Mouse (Mus musculus): ENCODE data around the gene Leap2. TPM values are rescaled to one million over a fixed set of nuclear protein-coding genes. Genes with fewer than 3 reads are reported as not detected.

Gene Leap2
- polyA plus RNA-seq, 2 experiments from 2014 or later = 1.1 TPM; not detected in 1

Other genes with a start within 250 kb of the Leap2 start
- gene Hspa4, start 122.7 kb downstream of the Leap2 start, polyA plus RNA-seq (2017; shearing (Covaris generic)) = 10 to 100 TPM; 21.1 to 37.6 TPM
- 10 to 100 TPM; 24.3 to 28.4 TPM for gene Zcchc10, start 98.5 kb downstream of the Leap2 start, polyA plus RNA-seq (2017; shearing (Covaris generic))
- 10 to 100 TPM; 17.4 to 18.3 TPM for gene Aff4, start 72.3 kb downstream of the Leap2 start, polyA plus RNA-seq (2017; shearing (Covaris generic))
- 100 to 1,000 TPM; 329 to 366 TPM for gene Uqcrq, start 7.7 kb upstream of the Leap2 start, polyA plus RNA-seq (2017; shearing (Covaris generic))
- not detected for gene Gdf9, start 7.9 kb upstream of the Leap2 start, polyA plus RNA-seq (2017; shearing (Covaris generic))
- not detected for gene Gm10447, start 33.9 kb upstream of the Leap2 start, polyA plus RNA-seq (2017; shearing (Covaris generic))
- gene Shroom1, start 34.0 kb upstream of the Leap2 start, polyA plus RNA-seq (2017; shearing (Covaris generic)) = not detected
- gene Gm9837, start 47.3 kb upstream of the Leap2 start, polyA plus RNA-seq (2017; shearing (Covaris generic)) = not detected
- not detected for gene Gm9945, start 57.0 kb upstream of the Leap2 start, polyA plus RNA-seq (2017; shearing (Covaris generic))
- not detected for gene Sowaha, start 57.1 kb upstream of the Leap2 start, polyA plus RNA-seq (2017; shearing (Covaris generic))
- 1 to 10 TPM in 1 of 2 experiments, under 1 TPM in 1; 0.95 to 1.0 TPM for gene Sept8, start 96.1 kb upstream of the Leap2 start, polyA plus RNA-seq (2017; shearing (Covaris generic))
- gene Kif3a, start 144.2 kb upstream of the Leap2 start, polyA plus RNA-seq (2017; shearing (Covaris generic)) = 1 to 10 TPM; 8.1 to 8.7 TPM
- gene Il4, start 195.5 kb upstream of the Leap2 start, polyA plus RNA-seq (2017; shearing (Covaris generic)) = 1 to 10 TPM; 3.1 to 4.0 TPM
- gene Il13, start 211.5 kb upstream of the Leap2 start, polyA plus RNA-seq (2017; shearing (Covaris generic)) = not detected

Measured in CD4-positive, CD25-positive, alpha-beta regulatory T cell, adult 4 months (primary cell).